Mouse (Mus musculus): ENCODE measurements at regions not wholly inside any gene's neighbourhood (a gene's known extent, or its start where the extent isn't known, plus 50 kb on each side); places are given as distances from the start of the nearest gene placed in this dataset.

DNA sequence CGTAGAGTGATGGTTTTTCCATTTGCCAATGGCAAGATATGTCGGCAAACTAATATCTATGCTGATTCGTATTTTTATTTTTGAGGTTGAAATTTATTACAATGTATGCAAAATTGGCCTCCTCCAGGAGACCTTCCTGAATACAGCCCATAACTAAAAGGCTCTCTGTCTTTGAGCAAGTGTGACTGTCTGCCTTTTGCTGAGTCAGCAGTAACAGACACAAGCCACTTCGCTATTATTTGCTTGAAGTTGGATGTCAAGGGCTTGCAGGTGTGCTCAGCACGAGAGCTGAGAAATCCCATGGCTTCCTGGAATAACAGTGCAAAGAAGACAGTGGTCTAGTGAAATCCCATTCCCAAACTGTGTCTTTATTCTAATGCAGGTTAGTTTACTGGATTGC, 56.9 kb downstream of the Dmrt2 start:
- intact Hi-C loops (cut with DNase I): no loop called here
- DNase-seq (ENCODE audit: extremely low spot score in 1 of 2, low spot score in 2 of 2): no peak

DNA sequence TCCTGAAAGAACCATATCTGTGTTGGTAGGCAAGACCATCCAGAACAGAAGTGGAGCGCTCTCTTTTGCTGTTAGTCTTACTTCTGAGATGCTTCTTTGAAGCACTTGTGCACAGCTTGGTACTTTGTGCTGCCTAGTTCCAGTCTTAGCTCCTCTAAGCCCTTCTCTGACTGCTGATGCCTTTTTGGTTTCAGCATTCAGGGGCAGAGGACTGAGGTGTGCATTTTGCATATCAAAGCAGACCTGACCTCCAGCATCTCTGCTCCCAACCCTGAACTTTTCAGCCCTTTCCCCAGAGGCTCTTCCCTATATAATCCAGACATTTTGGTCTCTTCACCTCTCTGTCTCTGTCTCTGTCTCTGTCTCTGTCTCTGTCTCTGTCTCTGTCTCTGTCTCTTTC, 57.4 kb downstream of the Dmrt2 start:
- intact Hi-C loops (cut with DNase I): no loop called here
- no peak for DNase-seq (ENCODE audit: extremely low spot score in 1 of 2, low spot score in 2 of 2)

DNA sequence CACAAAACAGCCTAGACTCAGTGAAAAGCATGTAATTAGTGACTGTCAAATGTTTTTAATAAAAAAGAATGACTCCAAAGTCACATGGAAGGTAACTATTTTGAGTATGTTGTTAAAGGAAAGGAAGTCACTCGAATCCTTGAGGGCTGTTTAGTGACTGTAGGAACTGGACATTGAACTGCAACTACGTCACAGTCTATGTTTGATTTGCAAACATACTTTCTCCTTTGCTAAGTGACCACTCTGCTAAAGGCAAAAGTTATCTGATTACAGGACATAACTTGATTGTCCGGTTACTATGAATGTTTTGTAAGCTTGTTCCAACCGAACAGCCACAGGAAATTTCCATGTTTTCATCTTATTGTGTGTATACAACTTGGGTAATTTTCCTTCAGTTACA, 106.2 kb downstream of the Dmrt2 start:
- intact Hi-C loops (cut with DNase I): no loop called here
- DNase-seq (ENCODE audit: extremely low spot score in 1 of 2, low spot score in 2 of 2): no peak

DNA sequence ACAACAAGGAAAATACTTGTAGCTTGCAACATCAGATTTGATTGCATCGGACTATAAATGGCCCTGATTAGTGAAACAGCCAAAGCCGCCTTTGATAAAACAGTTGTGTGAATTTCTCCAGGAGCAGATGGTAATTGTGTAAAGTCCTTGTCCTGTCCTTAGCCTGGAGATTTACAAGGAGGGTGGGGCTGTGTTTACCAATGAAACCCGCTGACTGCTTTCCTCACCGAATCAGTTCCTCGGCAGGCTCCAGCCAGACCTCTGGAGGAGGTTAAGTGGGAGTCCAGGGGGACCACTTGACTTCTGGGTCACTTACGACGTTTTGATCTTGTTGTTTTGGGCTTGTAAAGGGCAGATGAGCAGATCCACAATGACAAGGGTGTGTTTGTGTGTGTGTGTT, 107.1 kb downstream of the Dmrt2 start:
- intact Hi-C loops (cut with DNase I): no loop called here
- no peak for DNase-seq (ENCODE audit: extremely low spot score in 1 of 2, low spot score in 2 of 2)

DNA sequence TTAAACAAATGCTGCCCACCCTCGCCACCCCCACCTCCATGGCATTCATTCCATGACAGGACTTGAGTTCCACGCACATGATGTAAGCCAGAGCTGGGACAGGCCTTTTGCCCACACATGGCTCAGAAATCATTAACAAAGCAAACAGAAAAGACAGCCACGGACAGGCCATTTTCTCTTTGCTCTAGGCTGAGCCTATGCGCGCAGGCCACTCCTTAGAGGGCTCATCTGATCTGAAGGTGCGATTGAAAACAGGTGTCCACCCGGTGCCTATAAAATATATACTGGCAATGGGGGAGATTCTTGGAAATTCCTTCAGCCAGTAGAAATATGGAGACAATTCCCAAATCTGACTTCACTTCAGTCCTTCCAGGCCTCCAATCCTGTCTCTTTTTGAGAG, 109.1 kb downstream of the Dmrt2 start:
- no peak for DNase-seq (ENCODE audit: extremely low spot score in 1 of 2, low spot score in 2 of 2)
- intact Hi-C loops (cut with DNase I): no loop called here

DNA sequence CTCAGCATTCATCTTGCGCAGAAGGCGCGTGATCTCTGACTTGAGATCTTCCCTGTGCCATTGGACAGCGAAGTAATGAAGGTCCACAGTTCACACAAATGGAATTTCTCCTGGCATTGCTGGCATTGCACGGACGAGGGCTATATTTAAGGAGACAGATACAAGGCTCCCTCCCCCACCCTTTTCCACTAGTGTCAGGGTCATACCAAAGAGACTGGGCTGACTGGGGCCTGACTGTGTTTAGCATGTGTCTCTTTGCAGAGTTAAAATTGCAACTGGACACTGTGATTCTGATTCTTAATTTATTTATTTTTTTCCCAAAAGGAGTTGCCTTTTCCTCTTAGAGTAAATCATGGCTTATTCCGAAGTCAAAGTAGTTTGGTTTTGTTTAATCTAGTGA, 130.5 kb downstream of the Dmrt2 start:
- intact Hi-C loops (cut with DNase I): no loop called here
- no peak for DNase-seq (ENCODE audit: extremely low spot score in 1 of 2, low spot score in 2 of 2)

DNA sequence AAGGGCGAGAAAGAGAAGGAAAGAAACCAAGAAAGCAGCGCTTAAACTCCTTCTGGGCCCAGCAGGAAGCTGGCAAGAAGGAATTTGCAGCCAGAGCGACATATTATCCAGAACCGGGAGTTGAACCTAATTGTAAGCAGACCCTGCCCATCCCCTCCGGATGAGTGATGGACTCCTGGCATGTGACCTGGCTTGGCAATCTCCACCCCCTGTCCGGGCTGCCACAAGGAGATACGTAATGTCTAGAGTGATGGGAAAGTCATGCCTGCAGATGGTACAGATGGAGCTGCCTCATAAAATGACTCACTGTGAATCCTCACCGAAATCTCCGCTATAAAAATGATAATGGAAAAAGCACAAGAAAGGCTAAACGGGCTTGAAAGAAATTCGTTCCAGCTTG, 133.1 kb downstream of the Dmrt2 start:
- intact Hi-C loops (cut with DNase I): no loop called here
- peak in 1 of 2 experiments; percentile 3 for DNase-seq (ENCODE audit: extremely low spot score in 1 of 2, low spot score in 2 of 2)

DNA sequence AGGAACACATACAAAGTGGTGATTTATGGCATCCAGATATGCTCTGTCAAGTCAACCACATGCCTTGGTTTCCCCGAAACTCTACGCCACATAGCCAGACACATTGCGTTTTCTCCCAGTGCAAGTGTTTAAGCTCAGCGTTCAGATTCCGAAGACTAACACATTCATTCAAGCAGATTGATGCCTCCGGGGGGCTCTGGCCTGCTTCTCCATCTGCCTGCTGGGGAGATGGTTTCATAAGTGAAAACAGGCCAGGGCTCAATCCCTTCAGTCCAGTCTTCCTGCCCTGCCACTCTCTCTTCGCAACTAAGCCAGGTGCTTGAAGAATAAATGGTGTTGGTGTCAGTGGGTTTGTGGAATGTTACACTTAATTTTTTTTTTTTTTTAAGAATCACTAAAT, 141.4 kb downstream of the Dmrt2 start:
- intact Hi-C loops (cut with DNase I): no loop called here

DNA sequence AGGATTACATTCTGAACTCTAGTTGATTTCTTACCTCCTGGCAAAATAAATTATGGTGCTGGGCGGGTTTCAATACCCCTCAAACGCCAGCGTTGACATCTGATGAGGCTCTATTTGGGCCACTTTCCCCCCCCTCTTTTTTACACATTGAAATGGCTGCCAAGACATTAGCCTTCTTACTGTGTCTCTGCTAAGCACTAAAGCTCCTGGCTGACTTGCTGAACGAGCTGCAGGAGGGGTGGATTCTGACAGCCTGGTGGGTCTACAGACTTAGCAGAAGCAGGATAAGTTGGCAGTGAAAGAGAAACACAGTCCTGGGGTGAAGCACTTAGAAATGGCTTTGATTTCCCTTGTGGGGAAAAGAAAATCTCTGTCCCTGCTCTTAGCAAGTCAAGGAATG, 172.9 kb downstream of the Dmrt2 start:
- DNase-seq (ENCODE audit: extremely low spot score in 1 of 2, low spot score in 2 of 2): no peak
- intact Hi-C loops (cut with DNase I): no loop called here

More for the DNA sequence above, 141.4 kb downstream of the Dmrt2 start:
- no peak for DNase-seq (ENCODE audit: extremely low spot score in 1 of 2, low spot score in 2 of 2)

DNA sequence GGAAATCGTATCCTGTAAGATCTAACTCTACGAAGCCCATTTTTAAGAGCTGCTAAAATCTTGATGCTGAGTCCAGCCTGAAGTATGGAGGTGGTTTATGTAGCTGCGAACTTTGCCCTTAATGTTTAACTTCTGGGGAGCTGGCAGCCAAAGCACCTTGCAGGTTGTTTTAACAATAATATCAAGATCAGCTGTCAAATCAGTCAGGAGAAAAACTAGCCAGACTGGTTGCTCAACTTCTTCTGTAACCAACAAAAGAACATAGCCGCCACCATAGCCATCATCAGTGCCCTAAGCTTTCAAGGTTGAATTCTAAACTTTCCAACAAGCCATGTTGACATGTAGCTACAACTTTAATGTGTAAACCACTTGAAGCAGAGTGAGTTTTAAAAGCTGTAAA, 184.1 kb downstream of the Dmrt2 start:
- intact Hi-C loops (cut with DNase I): no loop called here
- no peak for DNase-seq (ENCODE audit: extremely low spot score in 1 of 2, low spot score in 2 of 2)

DNA sequence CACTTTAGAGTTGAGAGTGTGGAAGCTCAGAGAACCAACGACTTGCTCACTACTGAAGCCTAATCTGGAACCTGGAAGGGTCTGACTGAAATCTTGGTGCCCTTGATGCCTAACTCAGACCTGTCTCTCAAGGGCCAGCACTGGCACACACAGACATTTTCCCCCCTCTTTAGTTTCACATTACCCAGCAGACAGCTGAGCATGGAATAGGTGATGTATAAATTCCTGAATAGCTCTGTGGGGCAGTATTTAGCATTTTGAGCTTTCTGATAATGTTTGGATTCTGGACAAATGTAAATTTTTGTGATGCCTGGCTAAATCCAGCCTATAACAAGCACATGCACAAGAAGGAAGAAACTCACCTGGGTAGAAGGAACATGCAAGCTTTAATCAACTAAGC, 191.1 kb downstream of the Dmrt2 start:
- intact Hi-C loops (cut with DNase I): no loop called here
- DNase-seq (ENCODE audit: extremely low spot score in 1 of 2, low spot score in 2 of 2): no peak

DNA sequence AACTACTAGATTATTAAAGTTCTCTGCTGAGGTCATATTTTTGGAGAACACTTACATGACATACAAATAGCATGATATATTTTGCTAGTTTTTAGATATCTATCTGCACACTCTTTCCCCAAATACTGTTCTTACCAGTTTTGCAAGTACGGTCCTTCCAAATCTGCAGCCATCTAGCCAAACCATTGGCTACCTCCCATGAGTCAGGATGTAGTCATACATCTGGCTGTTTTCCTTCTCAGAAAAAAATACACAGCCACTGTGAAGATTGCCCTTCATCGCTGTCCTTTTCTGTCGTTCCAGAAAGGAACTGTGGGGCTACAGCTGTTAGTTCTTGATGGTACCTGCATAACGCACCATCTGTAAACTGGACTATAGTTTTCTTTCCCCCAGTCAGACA, 234.5 kb downstream of the Dmrt2 start:
- no peak for DNase-seq (ENCODE audit: extremely low spot score in 1 of 2, low spot score in 2 of 2)
- intact Hi-C loops (cut with DNase I): no loop called here

DNA sequence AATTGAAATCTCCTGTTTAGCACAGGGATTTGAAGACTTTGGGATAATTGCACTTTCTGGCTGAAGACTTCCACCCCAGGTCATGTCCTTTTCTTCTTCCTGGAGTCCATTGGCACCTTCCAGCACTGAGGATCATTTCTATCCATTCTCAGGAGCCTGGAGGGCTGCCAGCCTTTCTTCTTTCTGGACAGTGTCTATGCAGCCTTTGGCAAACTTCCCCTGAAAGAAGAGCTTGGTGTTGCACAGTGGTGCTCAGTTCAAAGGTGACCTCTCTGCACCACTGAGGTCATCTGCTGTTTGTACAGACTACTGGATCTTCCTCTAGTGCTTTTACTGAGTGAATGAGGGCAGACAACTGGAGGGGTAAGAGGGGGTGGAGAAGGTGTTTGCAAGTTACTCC, 249.8 kb downstream of the Dmrt2 start:
- intact Hi-C loops (cut with DNase I): no loop called here
- DNase-seq (ENCODE audit: extremely low spot score in 1 of 2, low spot score in 2 of 2): peak in 1 of 2 experiments; percentile 25

DNA sequence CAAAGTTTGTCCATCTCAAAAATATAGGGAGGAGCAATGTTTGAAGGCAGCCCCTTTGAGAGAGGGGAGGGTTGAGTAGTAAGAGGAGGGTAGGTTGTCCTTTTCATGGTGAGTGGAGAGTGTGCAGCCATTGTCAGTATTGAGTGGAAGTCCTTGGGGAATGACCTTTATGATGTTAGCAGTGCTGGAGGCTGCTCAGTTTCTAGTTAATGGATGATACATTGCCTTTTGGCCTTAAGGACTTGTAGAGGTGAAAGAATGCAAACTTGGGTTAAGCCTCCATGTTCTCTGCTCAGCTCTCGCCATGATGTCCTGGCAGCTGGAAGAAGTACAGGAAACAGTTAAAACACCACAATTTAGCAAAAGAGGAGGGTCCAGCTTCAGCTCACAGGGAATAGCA, 250.6 kb downstream of the Dmrt2 start:
- intact Hi-C loops (cut with DNase I): no loop called here
- DNase-seq (ENCODE audit: extremely low spot score in 1 of 2, low spot score in 2 of 2): no peak

DNA sequence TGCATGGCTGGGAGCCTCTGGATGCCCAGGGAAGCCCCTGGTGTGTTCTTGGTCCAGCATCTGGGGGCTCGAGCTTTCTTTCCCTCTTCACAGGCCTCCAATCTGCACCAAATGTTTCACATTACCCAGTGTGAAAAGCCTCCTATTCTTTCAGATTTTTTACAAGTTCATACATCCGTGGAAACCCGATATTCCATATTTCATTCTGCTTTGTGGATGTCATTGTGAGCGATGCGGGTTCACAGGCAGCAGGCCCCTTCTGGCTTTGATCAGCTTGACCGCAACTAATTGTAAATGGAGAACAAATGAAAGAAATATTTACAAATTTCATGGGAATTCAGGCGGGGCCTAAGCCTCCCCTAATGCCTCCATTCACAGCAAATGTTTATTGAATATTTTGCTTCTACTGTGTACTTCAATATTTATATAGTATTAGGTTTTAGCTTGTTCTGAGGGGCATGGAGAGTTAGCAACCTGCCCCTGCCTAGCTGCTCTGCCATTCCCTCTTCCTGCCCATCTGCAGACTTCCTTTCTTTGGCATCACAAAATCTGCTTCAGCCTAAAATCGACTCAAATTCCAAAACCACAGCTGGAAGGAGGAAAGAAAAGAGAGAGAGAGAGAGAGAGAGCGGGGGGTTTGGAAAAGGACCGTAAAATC, 251.6 kb downstream of the Dmrt2 start:
- DNase-seq (ENCODE audit: extremely low spot score in 1 of 2, low spot score in 2 of 2): no peak
- intact Hi-C loops (cut with DNase I): no loop called here

DNA sequence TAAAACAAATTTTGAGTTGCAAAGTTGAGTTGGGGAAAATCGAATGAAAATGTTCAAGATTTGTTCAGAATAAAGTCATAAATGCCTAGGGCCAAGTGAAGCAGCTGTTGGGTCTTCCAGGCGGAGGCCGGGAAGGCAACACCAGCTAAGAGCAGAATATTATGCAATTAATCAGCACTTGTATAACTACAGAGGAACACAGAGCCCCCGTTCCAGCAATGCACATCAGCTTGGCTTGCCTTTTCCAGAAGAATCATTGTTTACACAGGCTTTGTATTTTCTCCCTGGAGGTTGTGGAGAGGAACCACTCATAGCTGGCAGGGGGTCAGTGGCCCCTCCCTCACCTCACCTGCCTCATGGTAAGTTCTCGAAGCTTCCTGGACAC, 252.2 kb downstream of the Dmrt2 start:
- no peak for DNase-seq (ENCODE audit: extremely low spot score in 1 of 2, low spot score in 2 of 2)
- intact Hi-C loops (cut with DNase I): no loop called here

DNA sequence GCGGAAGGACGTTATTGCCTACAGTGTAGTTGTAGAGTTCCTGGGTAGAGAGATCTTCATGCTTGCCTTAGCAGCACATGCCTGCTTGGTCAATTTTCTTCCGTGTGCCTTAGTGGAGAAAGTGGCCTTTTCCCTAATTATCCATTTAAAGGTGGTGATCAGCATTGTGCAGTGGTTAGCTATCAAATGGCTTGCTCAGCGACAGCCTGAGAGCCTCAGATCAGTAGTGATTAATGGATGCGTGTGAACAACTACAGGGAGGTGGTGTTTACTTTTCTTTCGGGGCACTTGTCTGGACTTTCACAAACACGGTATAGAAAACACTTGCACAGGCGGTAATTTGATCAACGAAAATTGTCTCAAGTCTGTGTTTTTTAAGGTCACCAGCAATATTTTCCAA, 255.0 kb downstream of the Dmrt2 start:
- DNase-seq (ENCODE audit: extremely low spot score in 1 of 2, low spot score in 2 of 2): no peak
- intact Hi-C loops (cut with DNase I): no loop called here

DNA sequence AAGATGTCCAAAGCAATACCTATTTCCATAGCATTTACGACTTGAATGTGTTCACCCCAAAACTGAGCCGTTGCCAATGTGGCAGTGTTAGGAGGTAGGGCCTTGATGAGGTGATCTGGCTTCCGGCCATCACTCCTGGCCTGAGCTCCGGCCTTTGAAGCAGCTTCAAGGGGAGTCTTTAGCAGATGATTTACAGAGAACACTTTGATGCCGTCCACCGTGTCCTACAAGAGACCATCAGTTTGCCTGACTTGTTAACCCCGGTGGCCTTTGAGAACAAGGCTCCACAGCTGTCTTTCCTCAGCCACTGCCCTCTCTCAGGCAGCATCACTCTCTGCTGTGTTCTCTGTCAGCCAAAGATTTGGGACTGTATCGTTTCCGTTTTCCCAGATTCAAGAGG, 265.1 kb downstream of the Dmrt2 start:
- intact Hi-C loops (cut with DNase I): no loop called here
- no peak for DNase-seq (ENCODE audit: extremely low spot score in 1 of 2, low spot score in 2 of 2)

DNA sequence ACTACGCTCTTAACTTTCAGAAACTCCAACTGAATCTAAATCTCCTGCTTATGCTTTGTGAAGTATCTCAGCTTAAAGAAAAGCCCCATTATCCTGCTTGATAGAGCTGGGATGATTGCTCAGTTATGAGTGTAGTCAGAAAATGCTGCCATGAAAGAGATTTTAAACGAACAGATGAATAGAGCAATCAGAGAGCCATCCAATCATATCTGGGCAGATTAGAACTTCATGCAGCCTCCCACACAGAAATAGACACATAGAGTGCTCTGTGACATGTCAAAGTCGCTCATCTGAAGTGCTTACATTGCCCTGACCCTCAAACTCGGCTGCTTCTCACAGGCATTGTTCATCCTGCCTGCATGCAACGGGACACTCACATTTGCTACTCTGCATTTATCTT, 299.0 kb downstream of the Dmrt2 start:
- intact Hi-C loops (cut with DNase I): no loop called here
- DNase-seq (ENCODE audit: extremely low spot score in 1 of 2, low spot score in 2 of 2): no peak

DNA sequence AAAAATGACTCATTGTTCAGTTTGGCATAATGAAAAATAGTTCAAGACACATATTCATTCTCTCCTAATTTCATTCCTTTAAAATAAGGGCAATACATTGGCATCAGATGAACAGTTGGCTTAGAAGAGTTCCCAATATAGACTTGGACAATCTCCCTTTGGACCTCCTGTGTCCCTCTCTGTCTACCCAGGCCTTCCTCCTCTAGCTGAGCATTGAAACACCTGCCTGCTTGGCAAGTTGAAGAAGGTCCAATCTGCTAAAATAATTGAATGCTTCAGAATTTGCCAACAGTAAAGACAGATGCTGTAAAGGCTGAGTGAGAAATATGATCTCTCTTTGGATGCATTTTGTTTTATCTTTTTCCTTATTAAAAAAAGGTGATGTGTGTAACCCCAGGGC, 303.0 kb downstream of the Dmrt2 start:
- DNase-seq (ENCODE audit: extremely low spot score in 1 of 2, low spot score in 2 of 2): no peak
- intact Hi-C loops (cut with DNase I): no loop called here

DNA sequence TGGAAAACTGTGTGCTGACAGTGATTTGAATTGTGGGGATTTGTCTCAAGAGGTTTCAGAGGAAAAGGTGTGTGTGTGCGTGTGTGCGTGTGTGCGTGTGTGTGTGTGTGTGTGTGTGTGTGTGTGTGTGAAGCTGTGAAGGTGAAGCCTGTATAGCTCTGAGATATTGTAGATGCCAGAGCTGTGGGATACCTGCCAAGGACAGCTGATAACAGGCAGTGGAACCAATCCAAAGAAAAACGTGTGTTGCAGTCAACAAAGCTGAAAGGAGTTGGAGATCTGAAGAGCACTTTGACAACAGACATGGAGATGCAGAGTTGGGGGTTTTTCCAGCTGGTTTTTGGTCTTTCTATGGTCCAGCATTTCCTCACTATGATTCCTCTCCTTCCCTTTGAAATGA, 308.1 kb downstream of the Dmrt2 start:
- intact Hi-C loops (cut with DNase I): no loop called here
- DNase-seq (ENCODE audit: extremely low spot score in 1 of 2, low spot score in 2 of 2): no peak
